Mouse (Mus musculus): ENCODE data around the gene Ctla4. TPM values are rescaled to one million over a fixed set of nuclear protein-coding genes. Genes with fewer than 3 reads are reported as not detected.
A peak's percentile ranks its signal among the peaks of the same experiment; 100 is the strongest.

Ctla4 gene
- polyA plus RNA-seq, 1 experiment from 2014 or later, result not detected

DNA sequence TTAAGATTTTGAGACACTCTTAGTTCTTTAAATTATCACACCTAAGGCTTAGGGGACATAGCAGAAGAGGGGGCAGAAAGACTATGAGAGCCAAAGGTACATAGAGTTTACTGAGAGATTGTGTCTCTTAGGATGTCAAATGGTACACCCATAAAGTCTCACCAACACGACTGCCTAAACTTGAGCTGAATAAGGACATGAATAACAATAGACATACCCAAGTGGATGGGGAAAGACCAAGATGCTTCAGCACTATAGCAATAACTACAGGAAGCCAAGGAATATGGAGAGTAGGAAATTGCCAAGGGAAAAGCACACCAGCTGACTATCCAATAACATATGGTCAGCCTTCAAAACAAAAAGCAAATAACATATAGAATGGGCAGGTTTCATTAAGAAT is 22.9 kb downstream of the Ctla4 start:
- H3K4me1 ChIP-seq (replicated peaks; ENCODE audit: control insufficient read depth, insufficient read depth, low read length), result no peaks in the 10 kb centered on the region
- no peaks in the 10 kb centered on the region for H3K9me3 ChIP-seq (ENCODE audit: control insufficient read depth)
- no peak overlapping the region for H3K4me3 ChIP-seq (ENCODE audit: low read depth, low read length)
- no peak for ATAC-seq
- no peak overlapping the region for H3K27ac ChIP-seq (ENCODE audit: low read depth, low read length)
- WGBS, result 58% methylated on average over 1 of the region's 1 CpGs
- H3K4me2 ChIP-seq (replicated peaks; ENCODE audit: low read depth), result no peak overlapping the region
- no peaks in the 10 kb centered on the region for H3K27me3 ChIP-seq (replicated peaks; ENCODE audit: control insufficient read depth, insufficient read depth, low read length)
- no peaks in the 10 kb centered on the region for H3K36me3 ChIP-seq (ENCODE audit: control insufficient read depth, insufficient read depth)
- no peak overlapping the region for H3K9ac ChIP-seq (ENCODE audit: low read depth, low read length)
- TF ChIP-seq CTCF (IDR thresholded peaks at IDR 0.05; ENCODE audit: low read depth), result no peak

DNA sequence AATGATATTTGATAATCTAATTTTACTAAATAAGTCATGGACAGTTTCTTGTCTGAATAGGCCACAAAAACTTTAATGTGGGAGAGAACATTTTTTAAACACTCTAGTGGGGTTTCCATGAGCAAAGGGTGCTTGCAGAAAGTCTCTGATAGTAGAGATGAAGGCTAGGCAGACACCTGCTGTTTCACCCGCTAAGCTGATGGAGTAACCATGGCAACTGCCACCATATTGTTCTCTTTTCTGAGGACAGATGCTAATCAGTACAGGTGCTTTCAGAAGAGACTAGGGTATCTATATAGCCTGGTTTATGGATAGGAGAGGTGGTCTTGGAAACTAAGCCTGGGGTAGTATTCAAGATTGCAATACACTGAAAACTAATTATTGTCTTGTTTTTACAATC is 24.0 kb downstream of the Ctla4 start:
- Histone ChIP-seq H3K9ac (ENCODE audit: low read depth, low read length) (no peak overlapping the region), H3K4me3 (ENCODE audit: low read depth, low read length) (no peak overlapping the region), H3K4me2 (replicated peaks; ENCODE audit: low read depth) (no peak overlapping the region), H3K36me3 (ENCODE audit: control insufficient read depth, insufficient read depth) (no peaks in the 10 kb centered on the region), H3K27me3 (replicated peaks; ENCODE audit: control insufficient read depth, insufficient read depth, low read length) (no peaks in the 10 kb centered on the region), H3K9me3 (ENCODE audit: control insufficient read depth) (no peaks in the 10 kb centered on the region), H3K4me1 (replicated peaks; ENCODE audit: control insufficient read depth, insufficient read depth, low read length) (no peaks in the 10 kb centered on the region), H3K27ac (ENCODE audit: low read depth, low read length) (no peak overlapping the region)
- WGBS, result 65% methylated on average over 1 of the region's 1 CpGs
- no peak for ATAC-seq
- TF ChIP-seq CTCF (IDR thresholded peaks at IDR 0.05; ENCODE audit: low read depth), result no peak

DNA sequence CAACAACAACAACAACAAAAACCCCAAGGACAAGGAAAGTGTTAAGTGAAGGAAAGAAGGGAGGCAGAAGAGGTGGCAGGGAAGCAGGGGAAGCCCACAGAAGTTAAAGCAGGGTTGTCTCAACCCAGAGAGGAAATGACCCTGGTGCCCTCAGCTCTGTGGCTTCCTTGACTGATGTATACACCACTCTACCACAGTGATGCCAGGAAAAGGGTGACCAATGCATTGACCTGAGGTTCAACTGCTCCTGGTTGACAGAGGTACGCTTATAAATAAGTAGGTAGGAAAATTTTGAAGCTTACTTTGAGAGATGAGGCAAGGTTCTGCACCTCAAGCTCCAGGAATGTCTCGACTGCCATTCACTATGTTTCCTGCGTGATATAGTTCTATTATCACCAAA is 24.8 kb downstream of the Ctla4 start:
- no peak for ATAC-seq
- H3K9me3 ChIP-seq (ENCODE audit: control insufficient read depth), result no peaks in the 10 kb centered on the region
- H3K4me3 ChIP-seq (ENCODE audit: low read depth, low read length), result no peak overlapping the region
- H3K4me2 ChIP-seq (replicated peaks; ENCODE audit: low read depth), result no peak overlapping the region
- no peak overlapping the region for H3K9ac ChIP-seq (ENCODE audit: low read depth, low read length)
- H3K4me1 ChIP-seq (replicated peaks; ENCODE audit: control insufficient read depth, insufficient read depth, low read length), result no peaks in the 10 kb centered on the region
- no peaks in the 10 kb centered on the region for H3K27me3 ChIP-seq (replicated peaks; ENCODE audit: control insufficient read depth, insufficient read depth, low read length)
- TF ChIP-seq CTCF (IDR thresholded peaks at IDR 0.05; ENCODE audit: low read depth), result no peak
- H3K27ac ChIP-seq (ENCODE audit: low read depth, low read length), result no peak overlapping the region
- WGBS, result 83% methylated on average over 3 of the region's 3 CpGs
- H3K36me3 ChIP-seq (ENCODE audit: control insufficient read depth, insufficient read depth), result no peaks in the 10 kb centered on the region

DNA sequence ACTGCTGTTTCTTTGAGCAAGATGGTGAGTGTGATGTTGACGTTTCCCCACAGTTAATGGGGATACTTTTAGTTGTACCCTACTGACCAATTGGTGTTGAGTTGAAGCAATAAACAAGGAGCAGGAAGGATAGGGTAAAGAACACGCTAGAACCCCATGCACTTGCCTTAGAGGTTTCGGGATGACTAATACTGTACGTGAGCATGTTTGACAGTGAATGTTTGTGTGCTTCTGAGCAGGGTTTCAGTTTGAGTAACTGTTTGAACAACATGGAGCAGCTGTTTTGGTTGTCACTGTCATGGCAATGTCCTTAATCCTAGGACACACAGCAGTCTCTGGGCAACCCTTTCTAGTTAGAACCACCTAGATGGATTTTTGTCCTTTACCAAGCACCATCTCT is 26.5 kb downstream of the Ctla4 start:
- Histone ChIP-seq H3K4me2 (replicated peaks; ENCODE audit: low read depth) (no peak overlapping the region), H3K27ac (ENCODE audit: low read depth, low read length) (no peak overlapping the region), H3K9ac (ENCODE audit: low read depth, low read length) (no peak overlapping the region), H3K9me3 (ENCODE audit: control insufficient read depth) (no peaks in the 10 kb centered on the region), H3K4me1 (replicated peaks; ENCODE audit: control insufficient read depth, insufficient read depth, low read length) (no peaks in the 10 kb centered on the region), H3K27me3 (replicated peaks; ENCODE audit: control insufficient read depth, insufficient read depth, low read length) (no peaks in the 10 kb centered on the region), H3K36me3 (ENCODE audit: control insufficient read depth, insufficient read depth) (no peaks in the 10 kb centered on the region), H3K4me3 (ENCODE audit: low read depth, low read length) (no peak overlapping the region)
- ATAC-seq, result no peak
- TF ChIP-seq CTCF (IDR thresholded peaks at IDR 0.05; ENCODE audit: low read depth), result no peak
- WGBS, result 80% methylated on average over 4 of the region's 4 CpGs

DNA sequence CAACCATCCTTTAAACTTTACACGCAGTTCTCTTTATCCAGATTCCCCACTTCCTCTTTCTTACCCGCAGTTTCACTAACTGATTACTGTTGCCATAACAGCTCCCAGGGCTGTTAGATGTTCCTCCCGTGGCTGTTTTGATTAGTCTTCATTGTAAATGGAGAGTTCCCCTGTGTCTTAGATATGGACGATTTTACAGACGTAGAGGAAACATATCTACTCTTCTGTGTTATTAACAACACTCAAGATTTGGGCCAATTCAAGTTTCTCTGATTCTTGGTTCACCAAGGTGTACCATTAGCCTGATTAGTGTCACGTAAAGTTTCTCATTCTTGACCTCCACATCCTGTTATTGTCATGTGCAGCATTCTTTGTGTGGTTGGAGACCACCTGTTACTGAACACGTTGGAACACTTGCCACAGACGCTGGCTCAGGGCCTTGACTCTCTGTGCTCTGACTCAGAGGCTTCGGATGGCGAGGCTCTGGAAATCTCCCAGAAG is 29.5 kb downstream of the Ctla4 start:
- Histone ChIP-seq H3K27me3 (replicated peaks; ENCODE audit: control insufficient read depth, insufficient read depth, low read length) (no peaks in the 10 kb centered on the region), H3K9me3 (ENCODE audit: control insufficient read depth) (no peaks in the 10 kb centered on the region), H3K9ac (ENCODE audit: low read depth, low read length) (no peak overlapping the region), H3K4me1 (replicated peaks; ENCODE audit: control insufficient read depth, insufficient read depth, low read length) (no peaks in the 10 kb centered on the region), H3K27ac (ENCODE audit: low read depth, low read length) (no peak overlapping the region), H3K4me3 (ENCODE audit: low read depth, low read length) (no peak overlapping the region), H3K4me2 (replicated peaks; ENCODE audit: low read depth) (no peak overlapping the region), H3K36me3 (ENCODE audit: control insufficient read depth, insufficient read depth) (no peaks in the 10 kb centered on the region)
- no peak for TF ChIP-seq CTCF (IDR thresholded peaks at IDR 0.05; ENCODE audit: low read depth)
- ATAC-seq, result no peak
- 47% methylated on average over 10 of the region's 10 CpGs for WGBS

DNA sequence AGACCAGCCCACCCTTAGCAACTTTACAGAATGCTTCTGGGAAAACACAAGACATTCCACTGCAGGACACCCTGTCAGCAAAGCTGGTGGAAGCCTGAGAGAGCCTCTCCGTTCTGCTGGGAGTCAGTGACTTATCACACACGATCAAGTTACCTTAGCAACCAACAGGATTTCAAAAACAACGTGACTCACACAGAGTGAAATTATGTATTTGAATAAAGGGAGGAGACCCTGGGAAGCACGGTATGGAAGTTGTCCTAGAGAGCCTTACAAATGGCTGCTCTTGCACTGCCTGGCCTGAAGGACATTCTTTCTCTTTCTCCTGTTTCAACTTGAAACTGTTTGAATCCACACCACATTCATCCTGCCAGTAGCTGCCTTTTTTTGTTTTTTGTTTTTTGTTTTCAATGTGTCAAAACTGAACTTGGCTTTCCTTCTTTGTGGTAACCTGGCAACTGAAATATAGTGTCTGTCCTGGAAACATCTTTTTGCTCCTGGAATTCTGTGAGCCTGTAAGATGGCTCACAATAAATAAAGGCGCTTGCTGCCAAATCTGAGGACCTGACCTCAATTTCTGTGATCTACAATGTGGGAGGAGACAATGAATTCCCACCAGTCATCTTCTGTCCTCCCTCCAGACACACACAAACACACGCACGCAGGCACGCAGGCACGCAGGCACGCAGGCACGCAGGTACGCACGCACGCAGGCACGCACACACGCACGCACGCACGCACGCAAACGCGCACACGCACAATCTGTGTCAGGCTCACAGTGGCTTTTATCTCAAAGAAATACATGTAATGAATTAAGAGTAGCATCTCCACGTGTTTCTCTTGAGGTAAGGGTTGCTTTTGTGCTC is 33.9 kb downstream of the Ctla4 start:
- Histone ChIP-seq H3K27ac (ENCODE audit: low read depth, low read length) (no peak overlapping the region), H3K4me2 (replicated peaks; ENCODE audit: low read depth) (no peak overlapping the region), H3K9ac (ENCODE audit: low read depth, low read length) (no peak overlapping the region), H3K4me1 (replicated peaks; ENCODE audit: control insufficient read depth, insufficient read depth, low read length) (no peaks in the 10 kb centered on the region), H3K4me3 (ENCODE audit: low read depth, low read length) (no peak overlapping the region), H3K27me3 (replicated peaks; ENCODE audit: control insufficient read depth, insufficient read depth, low read length) (no peaks in the 10 kb centered on the region), H3K36me3 (ENCODE audit: control insufficient read depth, insufficient read depth) (no peaks in the 10 kb centered on the region), H3K9me3 (ENCODE audit: control insufficient read depth) (no peaks in the 10 kb centered on the region)
- peak; percentile 49; the same call in 1 of the 2 replicates for ATAC-seq
- 77% methylated on average over 24 of the region's 24 CpGs for WGBS
- no peak for TF ChIP-seq CTCF (IDR thresholded peaks at IDR 0.05; ENCODE audit: low read depth)

Data from intestine, postnatal 0 days (tissue).